Mouse (Mus musculus) urinary bladder, postnatal 4 days (tissue): Measurements from ENCODE around the gene Gemin2.
"Not testable (repeated sequence)": the region's sequence is repeated elsewhere in the genome, so short reads cannot be mapped to it uniquely, and the experiment has no call there.

Source experiments
- DNase-seq, 2 experiments: peaks; one replicate each; pipeline ENCODE4 v3.0.0; 2021 to 2022; ENCODE audit warnings: low spot score in 2 of 2

Gene Gemin2

GRCm38 (mm10) chr12:59013234-59013633 is at the start of gene Gemin2:
Gene Gemin2 (plus strand): TSS chr12:59013393.
- DNase-seq: peak; percentile 86 to 87

GRCm38 (mm10) chr12:58964583-58964982 is 48.6 kb upstream of the Gemin2 start:
- DNase-seq: no peak

- DNase-seq: no peak
Measured at GRCm38 (mm10) chr12:58976966-58977365, 36.2 kb upstream of the Gemin2 start.

- DNase-seq: not testable (repeated sequence)
Measured at GRCm38 (mm10) chr12:58981178-58981661, 32.0 kb upstream of the Gemin2 start.

- DNase-seq: no peak
Measured at GRCm38 (mm10) chr12:58985766-58986165, 27.4 kb upstream of the Gemin2 start.

- DNase-seq: no peak
Measured at GRCm38 (mm10) chr12:59010482-59010881, 2.7 kb upstream of the Gemin2 start.

GRCm38 (mm10) chr12:59011275-59011843 is 1.8 kb upstream of the Gemin2 start:
- no peak for DNase-seq

- peak; percentile 98 to 99 for DNase-seq
Measured at GRCm38 (mm10) chr12:59011844-59012709, 1.1 kb upstream of the Gemin2 start, which contains the start of gene Sec23a. Gene Sec23a (minus strand): TSS chr12:59012017.

- no peak for DNase-seq
Measured at GRCm38 (mm10) chr12:59012710-59013091, 492 bp upstream of the Gemin2 start.

GRCm38 (mm10) chr12:59017970-59018369 is 4.8 kb downstream of the Gemin2 start:
- DNase-seq: no peak

- DNase-seq: no peak
Measured at GRCm38 (mm10) chr12:59019891-59020290, 6.7 kb downstream of the Gemin2 start.

- no peak for DNase-seq
Measured at GRCm38 (mm10) chr12:59021306-59021705, 8.1 kb downstream of the Gemin2 start.

GRCm38 (mm10) chr12:59032101-59032500 is 18.9 kb downstream of the Gemin2 start:
- no peak for DNase-seq

- no peak for DNase-seq
Measured at GRCm38 (mm10) chr12:59039162-59039970, 26.2 kb downstream of the Gemin2 start.

- peak in 1 of 2 experiments; percentile 23 for DNase-seq
Measured at GRCm38 (mm10) chr12:59039971-59040844, 27.0 kb downstream of the Gemin2 start.

GRCm38 (mm10) chr12:59040851-59041250 is 27.7 kb downstream of the Gemin2 start:
- DNase-seq: no peak

GRCm38 (mm10) chr12:59052470-59052869 is 39.3 kb downstream of the Gemin2 start:
- DNase-seq: no peak

- no peak for DNase-seq
Measured at GRCm38 (mm10) chr12:59053166-59053565, 40.0 kb downstream of the Gemin2 start.

- no peak for DNase-seq
Measured at GRCm38 (mm10) chr12:59053976-59054375, 40.8 kb downstream of the Gemin2 start.

GRCm38 (mm10) chr12:59055196-59055850 is 42.1 kb downstream of the Gemin2 start:
- DNase-seq: no peak

- no peak for DNase-seq
Measured at GRCm38 (mm10) chr12:59056222-59056621, 43.0 kb downstream of the Gemin2 start.
